Mouse (Mus musculus): ENCODE data around the gene Dis3l2.

The Dis3l2 gene

DNA sequence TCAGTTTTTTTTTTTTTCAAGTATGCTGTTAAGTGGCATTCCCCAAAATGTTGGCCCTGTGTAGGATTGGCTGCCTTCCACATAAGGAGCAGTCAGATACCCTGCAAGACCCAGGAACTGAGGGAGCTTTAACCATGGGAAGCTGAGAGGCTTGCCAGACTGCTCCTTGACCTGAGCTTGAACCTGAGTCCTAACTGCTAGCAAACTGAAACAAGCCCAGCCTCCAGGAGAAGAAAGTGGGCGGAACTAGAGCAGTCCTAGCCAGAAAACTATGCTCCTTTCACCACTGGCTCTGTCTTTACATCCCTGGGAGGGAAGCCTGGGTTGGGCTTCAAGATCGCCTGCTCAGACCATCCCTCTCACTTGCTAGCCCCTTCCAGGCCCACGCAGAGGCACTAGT is 308.1 kb downstream of the Dis3l2 start:
- no peak for DNase-seq

DNA sequence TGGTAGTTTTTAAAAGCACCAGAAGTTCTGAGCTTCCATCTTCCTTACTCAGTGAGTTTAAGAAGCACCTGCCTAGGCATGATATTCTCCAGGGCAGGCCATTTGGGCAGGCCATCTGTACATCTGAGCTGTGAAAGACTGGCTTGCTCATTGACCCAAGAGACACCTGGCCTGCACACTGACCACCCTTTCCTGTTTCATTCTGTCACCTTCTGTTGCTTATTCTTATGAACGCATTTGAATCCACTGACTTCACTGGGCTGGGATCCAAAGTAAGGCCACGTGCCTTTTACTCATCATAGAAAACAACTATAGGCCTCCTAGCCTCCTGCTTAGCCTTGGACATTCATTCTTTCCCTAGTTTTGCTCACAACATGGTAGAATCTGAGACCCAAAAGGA is 309.0 kb downstream of the Dis3l2 start:
- peak; percentile 56 to 69 for DNase-seq

DNA sequence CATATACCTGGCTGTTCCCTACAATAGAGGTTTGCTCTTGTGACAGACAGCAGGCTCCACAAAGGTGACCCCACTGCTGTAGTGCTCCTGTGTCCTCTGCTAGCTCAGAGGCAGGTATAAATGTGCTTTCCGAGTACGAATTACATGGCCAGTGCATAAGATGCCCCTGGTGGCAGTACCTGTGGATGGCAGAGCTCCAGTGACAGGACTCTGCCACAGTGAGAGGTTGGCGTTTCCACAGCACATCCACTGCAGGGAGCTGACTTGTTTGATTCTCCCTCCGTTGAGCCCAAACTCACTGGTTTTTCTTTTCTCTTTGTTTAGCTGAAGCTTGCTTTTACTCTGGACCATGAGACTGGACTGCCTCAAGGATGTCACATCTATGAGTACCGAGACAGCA is 317.1 kb downstream of the Dis3l2 start:
- DNase-seq = peak in 1 of 2 experiments; percentile 29

DNA sequence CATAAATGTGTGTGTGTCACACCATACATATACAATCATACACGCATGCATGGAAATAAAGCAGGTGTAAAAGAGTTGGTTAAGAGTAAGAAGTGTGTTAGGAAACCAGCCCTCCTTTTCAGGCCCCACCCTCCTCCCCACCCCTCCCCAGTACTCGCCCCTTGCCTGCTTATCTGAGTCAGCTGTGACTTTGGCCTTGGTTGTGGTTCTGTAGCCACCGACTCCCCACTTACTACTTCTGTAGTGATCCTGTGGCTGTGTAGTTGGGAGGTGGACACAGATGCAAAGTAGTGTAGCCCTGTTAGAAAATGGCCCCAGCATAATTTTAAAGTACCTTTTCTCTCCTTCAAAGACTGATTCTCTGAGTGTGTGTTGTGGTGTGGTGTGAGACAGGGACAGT is 318.0 kb downstream of the Dis3l2 start:
- DNase-seq = no peak

DNA sequence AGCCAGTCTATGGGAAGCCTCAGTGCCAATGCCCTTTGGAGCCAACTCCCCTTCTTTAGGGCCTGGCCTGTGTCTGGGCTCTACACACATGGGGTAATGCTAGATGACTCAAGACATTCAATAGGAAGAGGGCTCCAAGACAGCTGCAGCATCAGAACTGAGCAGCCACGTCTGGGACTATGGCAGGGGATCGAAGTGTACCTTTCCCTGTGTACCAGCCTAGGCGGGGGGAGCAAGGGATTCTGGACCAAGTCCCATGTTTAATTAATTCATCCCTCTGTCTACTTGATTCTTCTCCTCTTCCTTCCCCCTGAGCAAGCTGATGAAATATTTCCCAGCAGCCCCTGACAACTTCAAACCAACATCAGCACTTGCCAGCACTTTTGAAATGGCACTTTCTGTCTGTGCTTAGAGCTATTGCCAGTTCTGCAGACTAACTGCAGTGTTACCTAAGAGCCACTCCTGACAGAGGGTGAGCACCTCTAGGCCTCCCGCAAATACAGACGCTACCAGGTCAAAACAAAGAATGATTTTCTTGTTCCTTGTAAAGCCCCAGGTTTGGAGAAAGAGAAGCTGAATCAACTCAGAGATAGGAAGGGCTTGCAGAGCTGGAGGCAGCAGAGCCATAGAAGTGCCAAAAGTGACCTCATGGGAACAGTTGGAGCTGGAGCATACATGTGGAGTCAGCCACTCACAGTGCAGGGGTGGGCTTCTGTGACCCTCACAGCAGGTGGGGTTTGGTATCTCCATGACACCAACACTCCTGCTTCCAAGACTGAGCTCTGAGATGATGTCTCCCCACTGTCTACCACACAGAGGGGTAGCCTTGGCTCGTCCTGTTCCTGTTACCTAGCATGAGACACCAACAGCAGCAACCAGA is 319.9 kb downstream of the Dis3l2 start:
- DNase-seq = no peak

DNA sequence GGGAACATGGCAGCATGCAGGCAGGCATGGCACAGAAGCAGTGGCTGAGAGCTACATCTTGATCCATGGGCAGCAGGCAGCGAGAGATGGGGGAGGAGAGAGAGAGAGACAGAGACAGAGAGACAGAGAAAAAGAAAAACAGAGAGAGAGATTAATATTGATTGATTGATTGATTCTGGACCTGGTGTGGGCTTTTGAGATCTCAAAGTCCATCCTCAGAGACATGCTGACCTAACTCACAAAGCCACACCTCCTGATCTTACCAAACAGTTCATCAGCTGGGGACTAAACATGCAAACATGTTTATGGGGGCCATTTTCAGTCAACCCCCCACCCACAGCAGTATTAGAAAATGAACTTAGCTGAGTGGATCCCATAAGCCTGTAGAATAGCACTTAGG is 321.4 kb downstream of the Dis3l2 start:
- no peak for DNase-seq

DNA sequence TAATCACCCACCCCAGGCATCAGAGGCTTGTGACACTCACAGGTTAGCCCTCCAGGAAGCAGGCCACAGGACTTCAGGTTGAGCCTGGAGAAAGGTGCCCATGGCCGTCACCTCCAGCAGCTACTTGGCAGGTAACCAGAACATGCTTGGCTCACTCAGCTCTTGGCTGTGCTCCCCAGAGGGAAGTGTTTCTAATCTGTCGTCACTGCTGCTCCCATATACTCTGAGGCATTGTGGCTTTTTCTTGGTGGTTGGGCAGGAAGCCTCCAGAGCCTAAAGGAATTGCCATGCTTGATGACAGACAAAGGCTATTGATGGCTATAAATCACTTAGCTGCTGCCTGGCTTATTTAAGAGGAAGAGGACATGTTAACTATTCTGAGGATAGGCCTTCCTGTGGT is 325.2 kb downstream of the Dis3l2 start:
- DNase-seq = peak; percentile 63 to 64

DNA sequence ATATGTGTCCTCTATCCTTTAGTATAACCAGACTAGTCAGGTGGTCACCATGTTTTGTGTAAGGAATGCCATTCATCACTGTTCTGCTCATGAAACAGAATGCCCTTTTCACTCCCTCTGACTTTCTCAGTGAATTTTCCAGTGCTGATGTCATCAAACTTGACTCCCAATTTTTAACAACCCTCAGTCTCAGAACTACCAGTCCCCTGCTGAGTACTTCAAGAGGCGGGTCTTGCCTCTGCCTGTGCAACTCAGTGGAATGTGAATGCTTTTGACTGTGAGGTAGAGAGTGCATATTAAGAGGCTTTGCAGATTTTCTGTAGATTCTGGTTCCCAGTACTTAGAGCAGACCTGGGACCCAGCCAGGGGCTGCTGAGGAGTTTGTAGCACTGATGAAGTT is 327.0 kb downstream of the Dis3l2 start:
- no peak for DNase-seq

DNA sequence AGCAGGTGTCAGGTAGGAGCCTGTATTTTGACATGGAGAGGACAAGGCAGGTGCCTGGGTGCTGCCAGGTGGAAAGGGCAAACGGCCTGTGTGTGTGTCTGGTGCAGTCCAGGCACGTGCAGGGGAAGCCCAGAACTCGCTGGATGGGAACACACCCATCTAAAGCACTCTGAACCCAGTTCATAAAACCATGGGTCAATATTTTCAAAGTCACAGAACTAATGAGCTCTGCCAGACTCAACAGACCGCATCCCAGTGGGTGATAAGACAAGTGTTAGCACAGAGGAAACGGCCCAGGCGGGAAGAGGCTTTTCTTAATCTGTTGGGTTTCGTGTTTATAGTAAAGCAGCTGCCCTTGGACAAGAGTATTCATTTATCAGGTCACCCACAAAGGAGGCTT is 328.9 kb downstream of the Dis3l2 start:
- peak; percentile 66 to 82 for DNase-seq

DNA sequence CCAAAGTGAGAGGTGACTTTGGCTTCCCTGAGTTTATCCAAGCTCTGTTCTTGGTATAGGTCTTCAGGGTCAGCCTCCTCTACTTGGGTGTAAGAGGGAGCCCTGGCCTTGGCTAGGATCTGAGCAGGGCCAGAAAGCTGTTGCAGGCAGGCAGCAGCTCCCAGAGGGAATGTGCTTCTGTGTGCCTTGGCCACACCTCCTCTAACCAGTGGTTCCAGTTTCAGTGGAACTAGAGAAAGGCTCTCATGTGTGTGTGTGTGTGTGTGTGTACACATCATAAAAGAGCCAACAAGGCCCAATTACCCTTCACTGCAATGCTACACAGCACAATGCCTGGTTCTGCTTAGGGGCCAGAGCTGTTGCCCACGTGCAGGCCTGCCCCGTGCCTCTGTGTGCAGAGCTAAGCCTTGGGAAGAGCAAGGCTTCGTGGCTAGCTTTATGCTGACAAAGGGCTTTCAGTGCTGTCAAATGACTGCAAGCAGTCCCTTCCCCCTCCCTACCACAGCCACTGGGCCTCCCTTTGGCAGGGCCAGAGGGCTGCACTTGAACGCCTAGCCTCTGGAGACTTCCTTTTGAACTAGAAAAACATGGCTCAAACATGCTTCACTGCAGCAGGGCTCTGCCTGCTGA is 332.0 kb downstream of the Dis3l2 start:
- no peak for DNase-seq

DNA sequence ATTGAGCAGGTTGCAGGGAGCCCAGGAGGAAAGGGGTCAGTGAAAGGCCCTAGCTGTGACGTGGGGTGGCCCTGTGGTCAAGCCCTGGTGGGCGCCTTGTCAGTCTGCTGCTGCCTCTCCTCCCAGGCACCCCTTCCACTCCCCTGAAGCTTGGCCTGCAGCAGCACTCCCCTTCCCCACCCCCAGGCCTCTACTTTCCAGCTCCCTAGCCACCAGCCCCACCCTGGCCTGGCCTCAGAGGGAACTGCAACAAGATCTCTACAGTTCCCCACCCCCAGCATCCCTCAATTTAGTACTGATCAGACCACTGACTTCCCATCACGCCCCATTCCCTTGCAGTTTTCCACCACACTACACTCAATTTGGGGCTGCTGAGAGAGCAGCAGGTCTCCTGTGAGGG is 332.7 kb downstream of the Dis3l2 start:
- DNase-seq = no peak

DNA sequence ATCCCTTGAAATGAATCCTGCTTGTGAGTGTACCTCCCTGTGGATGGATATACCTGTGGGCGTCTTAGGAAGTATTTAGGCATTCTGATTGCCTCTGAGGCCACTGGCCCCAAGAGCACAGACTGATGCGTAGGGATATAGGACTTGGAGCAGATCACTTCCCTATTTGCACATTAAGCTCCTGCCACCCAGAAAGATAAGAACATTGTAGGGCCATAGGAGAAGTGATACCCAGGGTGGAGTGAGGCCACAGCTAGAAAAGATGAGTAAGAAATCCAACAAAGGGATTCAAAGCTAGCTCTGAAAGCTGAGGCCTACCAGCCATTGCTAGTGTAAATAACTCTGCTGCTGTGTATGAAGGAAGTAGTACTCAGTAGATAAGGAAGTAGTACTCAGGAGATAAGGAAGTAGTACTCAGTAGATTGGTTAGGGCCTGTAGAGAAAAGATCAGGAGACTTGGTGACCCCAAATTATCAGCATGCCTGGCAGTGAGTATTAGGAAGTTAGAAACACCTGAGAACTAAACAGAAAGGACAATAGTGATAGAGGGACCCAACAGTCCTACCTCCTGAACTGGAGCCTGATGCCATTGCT is 335.0 kb downstream of the Dis3l2 start:
- DNase-seq = no peak

DNA sequence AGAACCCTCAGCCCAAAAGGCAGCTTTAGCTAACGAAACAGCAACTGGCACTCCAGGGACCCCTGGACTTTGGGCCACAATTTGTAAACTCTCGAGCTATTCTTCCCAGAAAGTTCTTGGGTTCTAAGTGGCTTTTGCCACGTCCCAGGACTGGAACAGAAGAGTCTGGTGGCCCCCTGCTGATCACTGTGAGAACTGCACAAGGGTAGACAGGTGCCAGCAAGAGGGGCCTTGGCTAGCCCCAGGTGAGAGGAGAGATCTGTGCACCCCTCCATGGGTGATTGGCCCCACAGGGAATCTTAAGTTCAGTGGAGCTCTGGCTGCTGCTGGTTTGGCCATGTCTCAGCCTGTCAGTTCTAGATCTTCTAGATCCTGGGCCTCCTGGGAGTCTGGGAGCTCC is 337.5 kb downstream of the Dis3l2 start:
- DNase-seq = peak; percentile 77 to 83

DNA sequence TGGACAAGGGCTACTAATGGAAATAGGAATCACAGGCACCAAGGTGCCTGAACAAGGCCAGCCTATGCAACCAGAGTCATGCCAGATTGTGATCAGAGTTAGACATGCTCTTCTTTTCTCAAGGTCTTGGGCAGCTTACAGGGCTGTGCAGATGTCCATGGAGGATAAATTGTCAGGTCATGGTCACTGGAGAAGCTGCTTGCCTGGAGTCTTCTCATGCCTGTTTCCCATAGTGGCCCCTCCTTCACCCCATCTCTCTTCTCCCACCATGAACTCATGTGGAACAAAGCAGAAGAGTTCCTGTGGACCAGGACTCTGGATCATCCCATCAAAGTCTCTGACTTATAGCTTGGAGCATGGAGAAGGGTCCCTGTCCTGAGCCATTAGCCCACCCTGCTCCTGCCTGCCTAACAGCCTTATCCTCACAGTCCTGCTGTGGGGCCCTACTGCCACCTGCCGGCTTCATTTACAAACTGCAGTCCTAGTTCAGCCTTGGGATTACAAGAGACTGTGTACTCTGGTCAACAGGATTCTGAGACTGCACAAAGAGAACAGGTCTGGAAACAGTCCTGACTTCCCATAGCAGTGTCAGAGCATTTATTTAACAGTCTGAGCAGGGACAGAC is 338.3 kb downstream of the Dis3l2 start:
- peak; percentile 89 to 90 for DNase-seq

DNA sequence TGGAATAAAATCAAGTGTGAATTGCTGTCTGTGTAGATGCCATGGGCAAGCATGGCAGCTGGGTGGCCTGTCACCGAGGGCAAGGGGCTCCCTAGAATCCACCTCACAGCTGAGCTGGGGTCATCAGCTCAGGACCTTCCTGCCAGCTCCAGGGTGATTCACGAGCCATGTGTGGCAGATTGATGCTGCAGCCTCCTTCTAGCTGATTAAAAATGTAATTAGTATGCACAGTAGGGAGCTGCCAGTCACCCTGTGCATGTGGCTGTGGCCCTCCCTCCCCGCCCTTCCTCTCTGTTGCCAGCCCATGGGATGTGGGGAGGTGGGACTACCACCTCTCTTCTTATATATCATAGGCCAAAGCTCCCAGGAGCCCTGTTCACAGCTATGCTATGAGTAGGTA is 346.5 kb downstream of the Dis3l2 start:
- peak in 1 of 2 experiments; percentile 24 for DNase-seq

DNA sequence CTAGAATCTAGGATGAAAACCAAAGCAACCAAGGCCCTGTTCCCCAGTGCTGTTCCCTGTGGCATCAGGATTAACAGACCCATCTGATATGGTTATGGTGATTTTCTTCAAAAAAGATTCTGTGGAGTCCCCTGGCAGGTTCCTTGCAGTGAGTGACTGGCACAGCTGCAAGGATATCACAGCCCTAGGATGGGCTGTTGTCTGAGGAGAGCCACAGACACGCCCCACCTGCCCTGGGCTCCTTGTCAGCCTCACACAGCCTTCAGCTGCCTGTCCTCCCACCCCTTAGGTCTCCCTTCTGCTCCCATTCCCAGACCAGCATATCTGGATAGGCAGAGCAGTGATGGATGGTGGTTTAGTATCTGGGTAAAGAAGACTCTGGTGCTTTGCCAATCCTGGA is 347.1 kb downstream of the Dis3l2 start:
- no peak for DNase-seq

DNA sequence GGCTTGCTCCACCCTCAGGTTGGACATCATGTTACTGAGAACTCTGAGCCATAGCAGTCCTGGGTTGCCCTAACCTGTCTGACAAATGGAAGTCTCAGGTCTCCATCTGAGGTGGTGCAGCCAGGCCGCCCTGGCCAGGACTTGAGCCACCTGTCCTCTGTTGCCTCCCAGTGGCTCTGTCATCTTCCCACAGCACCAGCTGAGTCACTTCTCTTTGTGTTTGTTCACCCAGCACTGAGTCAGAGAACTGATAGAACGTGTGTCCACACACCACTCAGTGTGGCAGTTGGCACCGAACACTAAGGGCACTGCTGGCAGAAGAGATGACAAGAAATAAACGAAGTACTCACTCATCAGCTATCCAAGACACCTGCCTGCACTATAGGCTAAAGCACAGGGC is 347.8 kb downstream of the Dis3l2 start:
- DNase-seq = peak in 1 of 2 experiments; percentile 28

DNA sequence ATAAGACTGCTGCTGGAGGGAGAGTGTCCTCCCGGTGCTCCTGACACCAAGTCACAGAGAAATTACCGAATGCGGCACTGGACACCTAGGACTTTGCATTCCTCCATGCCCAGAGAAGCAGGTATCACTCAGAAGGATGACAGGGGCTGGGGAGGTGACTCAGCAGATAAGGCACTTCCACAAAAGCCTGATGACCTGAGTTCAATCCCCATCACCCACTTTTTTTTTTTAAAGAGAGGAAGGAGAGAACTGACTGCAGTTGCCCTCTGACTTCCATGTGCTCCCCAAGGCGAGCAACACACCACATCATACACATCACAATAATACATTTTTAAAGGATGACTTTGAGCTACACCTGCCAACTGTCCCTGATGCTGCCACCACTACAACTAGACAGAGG is 353.5 kb downstream of the Dis3l2 start:
- DNase-seq = no peak

DNA sequence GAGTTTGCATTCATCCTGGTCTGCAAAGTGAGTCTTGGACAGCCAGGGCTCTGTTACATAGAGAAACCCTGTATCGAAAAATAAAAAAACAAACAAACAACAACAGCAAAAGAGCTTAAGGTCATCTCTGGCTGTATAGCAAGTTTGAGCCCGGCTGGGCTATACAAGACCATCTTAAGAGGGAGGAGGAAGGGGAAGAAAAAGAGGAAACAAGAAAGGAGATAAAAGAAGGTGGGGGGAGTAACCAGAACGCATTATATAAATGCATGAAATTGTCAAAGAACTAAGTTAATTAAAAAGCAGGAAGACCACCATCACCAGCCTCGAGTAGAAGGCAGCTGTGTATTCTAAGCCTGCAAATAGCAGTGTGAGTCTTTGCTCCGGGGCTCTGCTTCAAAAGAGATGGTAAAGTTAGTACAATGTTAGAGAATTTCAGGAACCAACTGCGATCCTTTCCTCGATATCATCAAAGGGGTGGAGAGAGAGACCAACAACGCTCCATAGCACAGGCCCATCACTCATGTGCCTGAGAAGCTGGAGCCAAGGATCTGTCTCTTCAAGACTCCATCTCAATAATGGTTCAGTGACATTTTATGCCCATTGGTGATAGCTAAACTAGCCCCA is 355.5 kb downstream of the Dis3l2 start:
- no peak for DNase-seq

DNA sequence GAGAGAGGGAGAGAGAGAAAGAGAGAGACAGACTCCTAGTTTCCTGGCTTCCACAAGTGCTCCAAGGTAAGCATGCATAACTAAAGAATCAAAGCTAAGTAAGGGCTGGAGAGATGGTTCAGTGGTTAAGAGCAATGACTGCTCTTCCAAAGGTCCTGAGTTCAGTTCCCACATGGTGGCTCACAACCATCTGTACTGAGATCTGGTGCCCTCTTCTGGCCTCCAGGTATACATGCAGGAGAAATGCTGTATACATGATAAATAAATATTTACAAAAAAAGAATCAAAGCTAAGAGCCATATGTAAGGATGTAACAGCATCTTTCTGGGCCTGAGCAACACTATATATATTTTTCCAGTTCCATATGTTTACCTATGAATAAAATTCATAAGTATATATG is 357.3 kb downstream of the Dis3l2 start:
- no peak for DNase-seq

DNA sequence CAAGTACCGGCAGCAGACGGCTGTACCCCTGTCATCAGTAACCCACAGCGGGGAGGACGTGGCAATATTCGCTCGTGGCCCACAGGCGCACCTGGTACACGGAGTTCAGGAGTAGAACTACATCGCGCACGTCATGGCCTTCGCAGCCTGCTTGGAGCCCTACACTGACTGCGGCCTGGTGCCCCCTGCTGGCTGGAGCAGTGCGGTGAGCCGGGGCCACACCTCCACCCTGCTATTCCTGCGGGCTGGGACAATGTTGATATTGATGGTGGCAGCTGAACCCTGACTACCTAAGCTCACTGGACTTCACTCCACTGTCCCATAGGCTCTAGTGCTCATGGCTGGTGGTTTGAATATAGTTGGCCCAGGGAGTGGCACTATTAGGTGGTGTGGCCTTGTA is 367.1 kb downstream of the Dis3l2 start:
- DNase-seq = no peak

DNA sequence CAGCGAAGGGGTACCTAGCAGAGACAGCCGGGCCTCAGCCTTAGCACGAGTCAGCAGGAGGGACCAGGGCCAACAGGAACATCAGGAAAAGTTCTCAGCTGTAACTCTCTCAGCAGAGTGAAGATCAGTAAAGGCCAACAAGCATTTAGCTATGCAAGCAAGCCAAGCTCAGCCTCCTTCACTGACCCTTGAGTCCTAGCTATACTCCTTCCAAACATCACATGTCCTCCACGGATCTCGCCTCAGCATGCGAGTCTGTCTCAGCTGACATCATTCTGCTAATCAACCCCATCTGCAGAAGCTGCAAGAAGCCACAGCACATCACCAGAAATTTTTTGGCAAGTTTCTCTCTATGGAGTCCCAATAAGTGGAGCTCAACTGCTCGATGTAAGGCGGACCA is 370.2 kb downstream of the Dis3l2 start:
- DNase-seq = no peak

DNA sequence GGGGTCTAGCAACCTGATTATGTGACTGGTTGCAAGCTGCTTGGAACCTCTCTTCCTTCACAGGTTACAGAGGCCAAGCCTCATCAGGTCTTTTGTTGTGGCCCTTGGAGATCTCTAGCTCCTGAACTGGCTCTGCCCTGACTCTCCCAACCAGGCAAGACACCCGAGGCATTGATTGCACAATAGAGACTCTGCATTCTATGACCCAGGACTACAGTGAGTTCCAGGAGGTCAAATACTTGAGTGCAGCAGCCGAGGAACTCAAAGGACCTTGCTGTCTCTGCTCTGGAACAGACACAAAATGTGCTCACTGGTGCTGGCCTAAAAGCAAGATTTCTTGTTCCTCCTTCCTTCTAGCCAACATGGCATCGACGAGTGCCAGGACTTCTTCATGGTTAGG is 382.6 kb downstream of the Dis3l2 start:
- DNase-seq = no peak

Data from cerebellum, postnatal 14 days (tissue).